Mouse (Mus musculus) left cerebral cortex, postnatal 4 days (tissue): ENCODE results near the gene Necab3. TPM values are rescaled to one million over a fixed set of nuclear protein-coding genes. Genes with fewer than 3 reads are reported as not detected.

Experiments used
- DNase-seq: peaks from one replicate; pipeline ENCODE4 v3.0.0-alpha.2; 2022
- intact Hi-C: fragments of 180-260 bp; cut with DNase I; formaldehyde crosslinking; loops from one replicate; pipeline ENCODE4 v1.15.1; 2025
- total RNA-seq, 2 experiments: library from RNA; stranded (reverse); gene quantifications; 2 replicates each; pipeline ENCODE4 v1.2.3; 2021

Gene Necab3
- total RNA-seq, 2 experiments from 2014 or later: 23.6 to 24.1 TPM

GRCm38 (mm10) chr2:154548688-154549087, 10.0 kb downstream of the Necab3 start:
- intact Hi-C loops: no loop called here
- DNase-seq: no peak

- intact Hi-C loops: no loop called here
- no peak for DNase-seq
Observed at GRCm38 (mm10) chr2:154546711-154547110, 12.0 kb downstream of the Necab3 start, which contains the start of gene 1700003F12Rik. Gene 1700003F12Rik (plus strand): TSS chr2:154547085.

GRCm38 (mm10) chr2:154543567-154544347, 14.9 kb downstream of the Necab3 start:
- intact Hi-C loops: no loop called here
- DNase-seq: peak; percentile 97

GRCm38 (mm10) chr2:154541630-154542029, 17.1 kb downstream of the Necab3 start:
- intact Hi-C loops: no loop called here
- DNase-seq: no peak

- DNase-seq: peak; percentile 52
- intact Hi-C loops: loop anchor here (2.0 kb wide), 1 partner anchor 123 kb away; no protein-coding TSS in a partner anchor
Observed at GRCm38 (mm10) chr2:154539720-154540119, 19.0 kb downstream of the Necab3 start.

GRCm38 (mm10) chr2:154538710-154539109, 20.0 kb downstream of the Necab3 start:
- DNase-seq: no peak
- intact Hi-C loops: loop anchor here (2.0 kb wide), 1 partner anchor 122 kb away; no protein-coding TSS in a partner anchor

- no peak for DNase-seq
- intact Hi-C loops: loop anchor here (2.0 kb wide), 1 partner anchor 122 kb away; no protein-coding TSS in a partner anchor
Observed at GRCm38 (mm10) chr2:154538310-154538709, 20.4 kb downstream of the Necab3 start.

GRCm38 (mm10) chr2:154534704-154535270, 23.9 kb downstream of the Necab3 start:
- intact Hi-C loops: no loop called here
- no peak for DNase-seq

- intact Hi-C loops: no loop called here
- no peak for DNase-seq
Observed at GRCm38 (mm10) chr2:154532888-154533287, 25.8 kb downstream of the Necab3 start.

- no peak for DNase-seq
- intact Hi-C loops: no loop called here
Observed at GRCm38 (mm10) chr2:154526531-154526930, 32.2 kb downstream of the Necab3 start.

GRCm38 (mm10) chr2:154525285-154525684, 33.4 kb downstream of the Necab3 start:
- no peak for DNase-seq
- intact Hi-C loops: no loop called here

GRCm38 (mm10) chr2:154522334-154522733, 36.4 kb downstream of the Necab3 start:
- no peak for DNase-seq
- intact Hi-C loops: no loop called here

GRCm38 (mm10) chr2:154521449-154521848, 37.2 kb downstream of the Necab3 start:
- DNase-seq: no peak
- intact Hi-C loops: no loop called here

- DNase-seq: no peak
- intact Hi-C loops: no loop called here
Observed at GRCm38 (mm10) chr2:154517424-154517823, 41.3 kb downstream of the Necab3 start.

GRCm38 (mm10) chr2:154516944-154517343, 41.7 kb downstream of the Necab3 start:
- no peak for DNase-seq
- intact Hi-C loops: no loop called here

- intact Hi-C loops: no loop called here
Observed at GRCm38 (mm10) chr2:154510141-154510540, 48.5 kb downstream of the Necab3 start.

GRCm38 (mm10) chr2:154508450-154508849, 50.2 kb downstream of the Necab3 start:
- DNase-seq: no peak
- intact Hi-C loops: no loop called here

More at GRCm38 (mm10) chr2:154510141-154510540, 48.5 kb downstream of the Necab3 start:
- no peak for DNase-seq

- peak; percentile 18 for DNase-seq
- intact Hi-C loops: no loop called here
Observed at GRCm38 (mm10) chr2:154507566-154508283, 51.0 kb downstream of the Necab3 start.

- DNase-seq: no peak
- intact Hi-C loops: no loop called here
Observed at GRCm38 (mm10) chr2:154507076-154507475, 51.6 kb downstream of the Necab3 start.

- intact Hi-C loops: no loop called here
- no peak for DNase-seq
Observed at GRCm38 (mm10) chr2:154500758-154501157, 57.9 kb downstream of the Necab3 start.

GRCm38 (mm10) chr2:154499717-154500247, 58.9 kb downstream of the Necab3 start:
- intact Hi-C loops: no loop called here
- no peak for DNase-seq
